21 mouse cellular contexts compared by ENCODE assay signal in genomic region chr8:63539296-63539695, GRCm38 (mm10).
DNase-seq lines count a peak whose midpoint lies in the region; ATAC-seq lines count a peak whose summit lies in the region.
"Had no signal": no experiment of that assay in that cellular context is flagged by ENCODE, and none has a peak within 500 bp of the region (broad histone marks: within the 10 kb centered on the region; RNA-seq: fewer than 3 reads in every experiment).

No protein-coding gene starts in this region.

- DNase-seq in ES-CJ7 (ENCODE audit: low read depth, low spot score) (peak; percentile 67), R1 (ENCODE audit: low read depth, low spot score) (peak; percentile 68), ZHBTc4 (ENCODE audit: low read depth, low spot score) (peak; percentile 45)
- DNase-seq in frontal cortex, postnatal 25 days (ENCODE audit: low spot score in 2 of 2), result no peak
- DNase-seq: adrenal gland, adult 2 months; adrenal gland, postnatal 10 days; adrenal gland, postnatal 25 days; B cell, adult 2 months; cerebellum, adult 11 months; cerebellum, adult 18-20 months; cerebellum, adult 8-10 months; cerebellum, adult 9-11 months; cerebellum, postnatal 14 days; cerebellum, postnatal 36 days; embryo, embryonic 11 days; forebrain, postnatal 0 days had no signal

- no peak for ATAC-seq in erythroid progenitor cell, adult 5-6 weeks (replicated peaks; ENCODE audit: low FRiP score, poor library complexity, severe bottlenecking)
- ATAC-seq: CD4-positive, CD25-positive, alpha-beta regulatory T cell, adult 4 months; forebrain, embryonic 13.5 days; forebrain, embryonic 15.5 days; forebrain, postnatal 0 days; Patski had no signal

Comparison
In these comparisons a context has a peak if more than half of its experiments do, and no peak if none do; other contexts are left out.
1. DNase-seq: peak in ES-CJ7 (single experiment), R1 (single experiment) and ZHBTc4 (single experiment); none in frontal cortex, postnatal 25 days (0 of 2).